Mouse (Mus musculus) forebrain, postnatal 0 days (tissue): ENCODE data around the gene Lrrc74a. TPM values are rescaled to one million over a fixed set of nuclear protein-coding genes. Genes with fewer than 3 reads are reported as not detected.

Experiments
- ATAC-seq: fragments of 200-750 bp; cut with Nextera tagmentation; 2 replicates; pipeline ENCODE4 v1.8.0; 2017; ENCODE audit warnings: mild to moderate bottlenecking, moderate library complexity
- DNase-seq: peaks from one replicate; pipeline ENCODE4 v3.0.0-alpha.2; 2015
- H3K27ac ChIP-seq: fragments of 300-500 bp; sonication (generic); 2 replicates; pipeline ENCODE4 v1.5.1; 2014; ENCODE audit warnings: low read depth, mild to moderate bottlenecking, antibody characterized with exemption, low read length, moderate library complexity, mixed read lengths
- H3K27me3 ChIP-seq: fragments of 300-500 bp; sonication (generic); 2 replicates; pipeline ENCODE4 v1.6.1; 2014; ENCODE audit warnings: mild to moderate bottlenecking, low read length, mixed read lengths; ENCODE audit not compliant: insufficient read depth
- H3K36me3 ChIP-seq: fragments of 300-500 bp; sonication (generic); 2 replicates; pipeline ENCODE4 v1.6.1; 2014; ENCODE audit warnings: mild to moderate bottlenecking, moderate library complexity; ENCODE audit not compliant: insufficient read depth
- H3K4me1 ChIP-seq: fragments of 300-500 bp; sonication (generic); 2 replicates; pipeline ENCODE4 v1.6.1; 2014; ENCODE audit warnings: antibody characterized with exemption; ENCODE audit not compliant: insufficient read depth
- H3K4me2 ChIP-seq: fragments of 300-500 bp; sonication (generic); 2 replicates; pipeline ENCODE4 v1.6.1; 2014; ENCODE audit warnings: low read depth, mild to moderate bottlenecking, moderate library complexity
- H3K4me3 ChIP-seq: fragments of 300-500 bp; sonication (generic); 2 replicates; pipeline ENCODE4 v1.5.1; 2014; ENCODE audit warnings: low read depth, low read length, mixed read lengths
- H3K9ac ChIP-seq: fragments of 300-500 bp; sonication (generic); 2 replicates; pipeline ENCODE4 v1.6.1; 2014; ENCODE audit warnings: mild to moderate bottlenecking
- H3K9me3 ChIP-seq: fragments of 300-500 bp; sonication (generic); 2 replicates; pipeline ENCODE4 v1.6.1; 2016; ENCODE audit warnings: low read length
- CTCF ChIP-seq: sonication (generic); IDR thresholded peaks from 2 replicates; pipeline ENCODE4 v1.5.1; 2016; ENCODE audit warnings: antibody characterized with exemption, control low read depth, low read depth
- WGBS: fragments of 180-500 bp; shearing (Covaris S2); extraction: QIAGEN DNeasy Blood & Tissue Kit; methylation state at CpG from one replicate; pipeline ENCODE4 v1.1.7; 2014; 5-methylcytosine and 5-hydroxymethylcytosine counted together
- polyA plus RNA-seq: library from polyadenylated mRNA; unstranded; fragments of >200 nt; fragmentation: Nextera tagmentation; extraction: Ambion mirVana; gene quantifications from 2 replicates; pipeline ENCODE4 v1.2.1, GENCODE M21; 2015
- total RNA-seq: library from RNA; depleted of rRNA; stranded (reverse); fragments of >200 nt; gene quantifications from 2 replicates; pipeline ENCODE4 v1.2.3, GENCODE M21; 2014; rRNA removed

Lrrc74a gene
- total RNA-seq: not detected in 2 replicates
- not detected in 2 replicates for polyA plus RNA-seq

DNA sequence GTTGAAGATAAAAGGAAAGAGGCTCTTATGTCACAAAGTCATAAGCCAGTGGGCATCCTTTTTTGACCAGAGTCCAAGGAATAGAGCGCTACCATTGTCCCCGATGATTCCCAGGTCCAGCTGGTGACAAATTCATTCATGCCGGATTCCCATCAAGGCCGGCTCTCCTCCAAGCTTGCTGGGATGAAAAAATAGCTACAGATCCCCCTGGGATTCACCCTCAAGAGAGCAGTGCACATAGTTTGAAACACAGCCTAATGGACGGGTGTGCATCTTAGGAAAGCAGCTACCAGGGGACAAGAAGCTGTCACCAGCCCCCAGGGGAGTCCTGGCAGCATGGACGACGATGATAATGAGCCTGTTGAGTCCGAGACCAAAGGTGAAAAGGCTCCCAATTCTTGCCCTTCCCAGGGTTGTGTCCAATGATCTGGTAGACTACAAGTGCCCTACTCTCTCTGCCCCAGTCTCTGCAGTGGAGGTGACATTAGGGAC, at the start of gene Lrrc74a:
TSS of gene Lrrc74a (plus strand) at position 51 of the 492 bp plus-strand sequence.
- ATAC-seq (no peak), DNase-seq (no peak)
- Histone ChIP-seq H3K4me3 (no peak within 1 kb of the TSS), H3K4me2 (no peak within 1 kb of the TSS), H3K9ac (no peak within 1 kb of the TSS), H3K4me1 (no peaks in the 10 kb centered on the region), H3K27me3 (no peaks in the 10 kb centered on the region), H3K36me3 (no peaks in the 10 kb centered on the region), H3K9me3 (no peaks in the 10 kb centered on the region), H3K27ac (no peak within 1 kb of the TSS)
- TF ChIP-seq CTCF: no peak
- WGBS: 86% methylated on average over 8 of the region's 8 CpGs

DNA sequence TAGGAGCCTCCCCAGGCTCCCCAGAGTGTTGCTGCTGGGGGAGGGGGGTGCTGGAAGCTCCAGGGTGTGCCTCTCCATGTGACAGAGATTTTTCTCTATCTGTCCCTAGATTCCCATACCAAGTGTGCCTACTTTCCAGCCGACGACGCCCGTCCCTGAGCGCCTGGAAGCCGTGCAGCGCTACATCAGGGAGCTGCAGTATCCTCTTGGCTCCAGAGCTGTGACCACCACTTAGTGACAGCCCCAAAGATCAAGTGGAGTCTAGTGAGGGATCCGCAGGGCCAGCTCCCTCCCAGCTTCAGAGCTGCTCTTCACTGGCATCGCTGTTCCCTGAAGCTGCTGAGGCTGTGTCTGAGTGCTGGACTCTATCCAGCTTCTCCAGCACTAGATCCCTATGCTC, 48.9 kb upstream of the Lrrc74a start:
- Histone ChIP-seq H3K27me3 (no peaks in the 10 kb centered on the region), H3K4me2 (no peak overlapping the region), H3K36me3 (peaks cover 41% of the 10 kb centered on the region), H3K4me3 (no peak overlapping the region), H3K4me1 (peaks cover 9% of the 10 kb centered on the region), H3K27ac (no peak overlapping the region), H3K9ac (no peak overlapping the region), H3K9me3 (no peaks in the 10 kb centered on the region)
- ATAC-seq: no peak
- WGBS: 64% methylated on average over 9 of the region's 9 CpGs
- no peak for DNase-seq
- no peak for TF ChIP-seq CTCF

DNA sequence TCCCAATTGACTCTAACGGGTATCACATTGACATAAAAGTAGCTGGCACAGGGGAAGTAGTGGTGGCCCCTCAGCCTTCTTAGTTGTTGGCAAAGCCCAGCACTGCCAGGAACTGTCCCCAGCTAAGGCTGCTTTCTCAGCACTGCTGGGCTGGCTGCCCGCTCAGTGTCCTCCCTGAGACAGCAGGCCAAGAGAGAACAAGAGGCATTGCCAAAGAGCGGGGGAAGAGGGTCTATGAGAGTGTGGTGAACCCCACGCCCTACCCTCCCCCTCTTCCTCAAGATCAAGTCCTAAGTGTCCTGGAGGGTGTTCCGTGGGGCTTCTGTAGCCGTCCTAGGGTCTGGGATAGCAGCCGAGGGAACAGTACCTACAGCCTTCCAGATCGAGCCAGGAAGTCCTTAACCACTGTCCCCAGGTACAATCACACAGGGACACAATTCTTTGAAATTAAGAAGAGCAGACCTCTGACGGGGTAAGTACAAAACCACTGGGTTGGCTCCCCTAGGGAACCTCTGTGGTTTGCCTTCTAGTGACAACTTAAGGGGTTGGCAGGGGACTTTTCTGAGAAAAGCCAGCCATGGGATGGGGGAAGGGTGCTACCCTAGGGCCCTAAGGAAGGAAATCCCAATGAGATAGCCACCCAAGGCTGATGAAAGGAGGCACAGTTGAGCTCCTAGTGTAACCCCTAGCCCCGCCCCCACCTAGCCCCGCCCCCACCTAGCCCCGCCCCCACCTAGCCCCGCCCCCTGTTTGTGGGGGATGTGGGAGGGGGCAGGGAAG, 47.4 kb upstream of the Lrrc74a start:
- no peak for DNase-seq
- Histone ChIP-seq H3K27me3 (no peaks in the 10 kb centered on the region), H3K4me2 (no peak overlapping the region), H3K4me1 (peaks cover 9% of the 10 kb centered on the region), H3K27ac (no peak overlapping the region), H3K9ac (no peak overlapping the region), H3K9me3 (no peaks in the 10 kb centered on the region), H3K36me3 (peaks cover 55% of the 10 kb centered on the region), H3K4me3 (no peak overlapping the region)
- WGBS: 52% methylated on average over 12 of the region's 13 CpGs
- no peak for TF ChIP-seq CTCF
- 0 out of 2 replicates have a peak, but pooled peaks have one; percentile 19 for ATAC-seq

DNA sequence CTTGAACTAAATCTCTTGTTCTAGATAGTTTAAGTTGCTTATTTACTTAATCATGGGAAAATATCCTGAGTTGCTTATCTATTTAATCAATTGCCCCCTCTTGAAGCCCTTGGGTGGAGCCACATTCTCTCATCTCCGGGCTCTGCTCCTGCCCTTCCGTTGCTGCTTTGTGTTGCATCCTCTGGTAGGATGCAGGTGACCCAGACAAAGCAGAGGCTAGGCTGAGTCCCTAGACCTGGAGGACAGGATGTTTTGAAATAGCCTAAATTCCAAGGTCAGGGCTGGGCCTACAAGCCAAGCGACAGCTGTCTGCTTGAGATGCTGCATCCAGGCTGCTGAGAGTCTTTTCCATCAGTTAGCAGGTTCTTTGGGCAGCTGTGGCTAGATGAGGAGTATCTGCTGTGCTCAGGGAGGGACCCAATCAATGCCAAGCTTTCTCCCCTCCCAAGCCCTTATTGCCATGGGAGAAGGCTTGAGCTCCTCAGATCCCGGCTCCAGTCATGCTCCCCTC, 46.7 kb upstream of the Lrrc74a start:
- ATAC-seq (no peak), DNase-seq (no peak)
- Histone ChIP-seq H3K4me1 (peaks cover 7% of the 10 kb centered on the region), H3K4me3 (no peak overlapping the region), H3K9me3 (no peaks in the 10 kb centered on the region), H3K4me2 (no peak overlapping the region), H3K9ac (no peak overlapping the region), H3K36me3 (peaks cover 62% of the 10 kb centered on the region), H3K27me3 (no peaks in the 10 kb centered on the region), H3K27ac (no peak overlapping the region)
- TF ChIP-seq CTCF: no peak
- 89% methylated on average over 4 of the region's 4 CpGs for WGBS

DNA sequence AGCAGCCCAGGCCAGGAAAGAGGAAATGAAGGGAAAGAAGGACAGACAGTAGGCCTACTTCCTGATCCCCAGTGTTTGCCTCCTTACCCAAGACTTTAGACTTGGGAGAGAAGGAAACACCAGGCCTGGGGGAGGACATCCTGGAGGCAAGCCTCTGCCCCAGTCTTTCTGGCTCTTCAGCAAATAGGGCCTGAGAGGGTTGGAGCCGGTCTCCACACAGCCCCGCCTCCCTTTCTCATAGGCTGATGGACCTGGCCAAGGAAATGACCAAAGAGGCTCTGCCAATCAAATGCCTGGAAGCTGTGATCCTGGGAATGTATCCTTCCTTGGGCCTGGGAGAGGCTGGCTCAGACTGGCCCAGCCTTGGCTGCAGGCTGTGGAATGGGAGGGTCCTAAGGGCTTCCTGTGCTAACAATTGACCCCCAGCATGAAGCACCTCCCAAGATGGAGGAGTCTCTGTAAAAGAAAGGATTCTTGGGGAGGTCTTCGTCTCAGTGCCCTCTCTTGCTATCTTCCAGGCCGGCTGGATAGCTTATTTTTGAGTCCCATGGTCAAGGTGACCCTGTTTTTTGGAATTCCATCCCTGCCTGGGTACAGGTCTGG, 46.1 kb upstream of the Lrrc74a start:
- Histone ChIP-seq H3K9me3 (no peaks in the 10 kb centered on the region), H3K4me3 (no peak overlapping the region), H3K27me3 (no peaks in the 10 kb centered on the region), H3K27ac (0 out of 2 replicates have a peak overlapping the region, but pooled peaks have one; percentile 15), H3K4me2 (no peak overlapping the region), H3K9ac (no peak overlapping the region), H3K36me3 (peaks cover 67% of the 10 kb centered on the region), H3K4me1 (peaks cover 7% of the 10 kb centered on the region)
- ATAC-seq (no peak), DNase-seq (no peak)
- no peak for TF ChIP-seq CTCF
- WGBS: 88% methylated on average over 4 of the region's 4 CpGs

DNA sequence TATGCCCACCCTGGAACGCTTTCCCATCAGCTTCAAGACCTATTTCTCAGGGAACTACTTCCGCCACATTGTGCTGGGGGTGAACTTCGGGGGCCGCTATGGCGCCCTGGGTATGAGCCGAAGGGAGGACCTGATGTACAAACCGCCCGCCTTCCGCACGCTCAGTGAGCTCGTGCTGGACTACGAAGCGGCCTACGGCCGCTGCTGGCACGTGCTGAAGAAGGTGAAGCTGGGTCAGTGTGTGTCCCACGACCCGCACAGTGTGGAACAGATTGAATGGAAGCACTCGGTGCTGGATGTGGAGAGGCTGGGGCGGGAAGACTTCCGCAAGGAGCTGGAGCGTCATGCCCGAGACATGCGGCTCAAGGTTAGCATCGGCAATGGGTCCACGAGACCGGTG, 45.3 kb upstream of the Lrrc74a start:
- Histone ChIP-seq H3K36me3 (peaks cover 67% of the 10 kb centered on the region), H3K27ac (no peak overlapping the region), H3K4me2 (no peak overlapping the region), H3K9ac (no peak overlapping the region), H3K4me1 (peaks cover 7% of the 10 kb centered on the region; the same call in 1 of the 2 replicates), H3K27me3 (no peaks in the 10 kb centered on the region), H3K9me3 (no peaks in the 10 kb centered on the region), H3K4me3 (no peak overlapping the region)
- DNase-seq (no peak), ATAC-seq (no peak)
- 97% methylated on average over 27 of the region's 27 CpGs for WGBS
- TF ChIP-seq CTCF: no peak
